Mouse (Mus musculus) gastrocnemius, adult 2 months (tissue): ENCODE measurements around the gene Zbtb7b. TPM values are rescaled to one million over a fixed set of nuclear protein-coding genes. Genes with fewer than 3 reads are reported as not detected.

Experiments used
- DNase-seq: peaks from one replicate; pipeline ENCODE4 v3.0.0; 2022
- H3K27ac ChIP-seq: fragments of 200-600 bp; 2 replicates; pipeline ENCODE4 v1.8.1; 2022; ENCODE audit warnings: mild to moderate bottlenecking
- H3K4me3 ChIP-seq: fragments of 200-600 bp; 2 replicates; pipeline ENCODE4 v1.8.1; 2022; ENCODE audit warnings: mild to moderate bottlenecking, moderate library complexity
- CTCF ChIP-seq: fragments of 200-600 bp; IDR thresholded peaks from 2 replicates; pipeline ENCODE4 v1.8.1; 2022; ENCODE audit warnings: antibody characterized with exemption, mild to moderate bottlenecking, moderate library complexity
- intact Hi-C: fragments of 180-260 bp; cut with DNase I; formaldehyde crosslinking; loops from one replicate; pipeline ENCODE4 v1.15.1; 2025
- total RNA-seq, 2 experiments: library from RNA; stranded (reverse); gene quantifications; 2 replicates each; pipeline ENCODE4 v1.2.3; 2021

Gene Zbtb7b
- total RNA-seq, 2 experiments from 2014 or later, result 22.8 to 33.3 TPM

DNA sequence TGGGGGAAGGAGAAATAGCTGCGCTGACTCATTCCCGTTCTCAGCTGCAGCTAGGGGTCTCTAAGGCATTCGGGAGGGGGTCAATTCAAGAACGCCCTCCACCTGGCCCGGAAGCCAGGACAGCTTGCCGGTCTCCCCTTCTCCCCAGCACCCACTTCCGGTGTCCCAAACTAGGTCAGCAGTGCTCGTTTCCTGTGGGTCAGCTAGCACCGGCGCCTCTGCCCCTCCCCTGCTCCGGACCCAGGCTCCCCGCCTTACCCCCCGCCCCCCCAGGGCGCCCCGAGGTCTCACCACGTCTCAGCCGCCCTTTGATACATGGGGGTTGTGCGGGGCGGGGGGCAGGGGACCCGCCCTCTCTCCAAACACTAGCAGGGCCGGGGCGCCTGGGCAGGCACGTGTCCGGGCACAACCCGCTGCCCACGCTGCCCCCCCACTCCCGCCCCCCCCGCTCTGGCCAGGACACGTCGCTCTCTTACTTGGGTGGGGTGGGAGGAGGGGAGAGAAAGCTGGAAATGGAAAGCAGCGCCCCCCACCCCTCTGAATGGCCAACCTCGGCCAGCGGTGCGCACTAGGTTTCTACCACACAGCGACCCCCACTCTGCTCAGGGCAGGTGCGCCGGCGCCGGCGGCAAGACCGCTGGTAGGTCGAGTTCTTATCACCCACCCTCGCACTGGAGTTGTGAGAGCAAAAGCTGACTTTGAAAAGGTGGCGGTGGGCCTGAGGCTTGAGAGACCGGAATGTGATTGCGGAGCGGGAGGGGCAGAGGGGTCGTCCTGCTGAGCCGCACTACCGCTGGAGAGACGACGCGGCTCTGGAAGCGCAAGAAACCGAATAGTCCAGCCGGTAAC lies 2.7 kb downstream of the Zbtb7b start:
- peak overlapping the region; percentile 82 for H3K4me3 ChIP-seq
- DNase-seq, result peak; percentile 89
- 0 out of 2 replicates have a peak, but pooled peaks have one; percentile 1 for TF ChIP-seq CTCF
- H3K27ac ChIP-seq, result peak overlapping the region; percentile 95
- intact Hi-C loops, result no loop called here

DNA sequence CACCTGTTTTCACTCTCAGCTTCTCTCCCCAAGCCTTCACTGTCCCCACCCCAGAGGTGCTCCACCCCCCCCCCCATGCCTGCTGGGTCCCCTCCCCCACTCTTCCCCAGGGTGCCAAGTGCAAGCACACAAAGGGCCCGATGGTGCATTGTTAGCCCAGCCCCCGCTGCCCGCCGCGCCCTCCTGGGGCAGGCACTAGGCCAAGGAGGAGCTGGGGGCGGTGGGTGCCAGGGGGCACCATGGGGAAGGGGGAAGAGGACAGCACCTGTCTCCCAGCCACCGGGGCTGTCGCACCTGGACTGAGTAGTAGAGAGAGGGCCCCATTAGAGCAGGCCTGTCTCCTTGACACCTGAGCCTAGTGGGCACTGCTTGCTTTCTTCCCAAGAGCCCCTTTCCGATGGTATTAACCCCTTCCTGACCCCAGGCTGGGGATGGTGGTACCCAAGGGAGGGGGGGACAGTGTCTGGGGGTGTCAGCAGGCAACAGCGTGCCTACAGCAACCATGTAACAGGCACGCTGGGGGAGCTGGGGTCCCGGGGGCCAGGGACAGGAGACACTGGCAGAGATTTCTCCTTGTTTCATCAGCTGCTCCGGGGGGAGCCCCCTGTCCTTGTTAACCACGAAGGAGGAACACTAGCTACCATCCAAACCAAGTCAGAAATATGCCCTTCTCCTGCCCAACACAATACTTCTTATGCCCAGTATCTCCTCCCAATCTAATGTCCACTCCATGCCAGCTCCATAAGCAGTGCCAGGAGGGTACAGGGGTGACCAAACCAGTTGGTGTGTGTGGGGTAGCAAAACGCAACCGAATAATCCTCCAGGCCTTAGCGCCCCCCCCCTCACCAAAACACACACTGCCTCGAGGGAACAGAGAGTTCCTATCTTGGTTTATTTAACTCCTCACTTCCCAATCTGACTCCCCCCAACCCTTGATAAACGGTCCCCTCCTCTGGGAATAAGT lies 3.6 kb downstream of the Zbtb7b start:
- peak; percentile 59 for DNase-seq
- intact Hi-C loops, result no loop called here
- no peak for TF ChIP-seq CTCF
- Histone ChIP-seq H3K4me3 (peak overlapping the region; percentile 82), H3K27ac (peak overlapping the region; percentile 95)

DNA sequence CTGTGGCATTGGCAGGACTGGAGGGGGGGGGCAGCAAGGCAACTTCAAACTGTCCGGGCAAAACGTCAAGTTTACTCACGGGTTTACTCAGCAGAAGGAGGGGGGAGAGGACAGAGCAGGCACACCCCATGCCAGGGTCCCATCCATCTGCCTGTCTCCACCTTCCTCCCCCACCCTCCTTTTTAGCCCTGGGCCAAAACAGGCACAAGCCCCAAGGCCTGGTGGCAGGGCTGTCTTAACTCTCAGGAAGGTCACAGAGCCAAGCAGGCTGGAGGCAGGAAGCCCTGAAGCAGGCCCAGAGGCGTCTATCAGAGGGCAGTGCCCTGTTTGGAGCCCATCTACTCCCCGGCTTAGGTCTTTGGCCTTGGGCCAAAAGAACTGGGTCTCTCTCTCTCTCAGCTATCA lies 4.5 kb downstream of the Zbtb7b start:
- intact Hi-C loops, result no loop called here
- Histone ChIP-seq H3K4me3 (peak overlapping the region; percentile 82), H3K27ac (peak overlapping the region; percentile 95)
- DNase-seq, result peak; percentile 78
- TF ChIP-seq CTCF, result no peak

DNA sequence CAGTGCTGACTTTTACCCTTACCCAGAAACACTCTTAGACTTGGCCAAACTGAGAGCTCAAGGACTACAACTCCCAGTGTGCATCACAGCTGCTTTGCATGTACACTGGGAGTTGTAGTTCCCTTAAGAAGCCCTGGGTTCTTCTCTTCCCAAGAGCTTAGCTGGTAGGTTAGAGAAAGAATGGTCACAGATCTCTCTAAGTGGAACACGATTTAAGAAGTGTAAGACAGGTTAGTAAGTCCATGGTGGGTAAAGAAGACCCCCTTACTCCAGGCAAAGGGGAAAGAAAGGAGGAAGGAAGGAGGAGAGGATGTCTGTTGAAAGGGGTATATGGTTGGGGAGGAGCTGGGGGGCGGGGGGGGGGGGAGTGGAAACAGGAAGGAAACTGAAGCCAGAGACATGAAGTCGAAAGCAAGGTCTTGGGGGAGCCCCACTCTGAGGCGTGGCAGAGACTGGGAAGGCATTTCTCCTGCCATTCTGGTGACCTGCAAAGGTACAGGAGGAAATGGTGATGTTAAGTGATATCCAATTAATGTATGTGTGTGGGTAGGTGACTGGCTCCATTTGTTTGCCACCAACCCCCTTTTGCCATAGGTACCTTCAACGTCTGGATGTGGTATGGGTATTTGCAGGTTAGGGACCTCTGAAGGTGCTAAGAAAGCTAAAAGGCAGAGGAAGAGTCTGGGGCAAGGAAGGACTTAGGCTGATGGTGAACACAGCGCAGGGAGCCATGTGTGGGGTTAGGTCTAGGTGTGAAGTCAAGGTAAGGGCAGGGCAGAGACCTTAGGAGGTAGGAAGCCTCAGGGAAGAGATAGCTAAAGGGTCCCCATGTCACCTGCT lies 5.5 kb downstream of the Zbtb7b start:
- Histone ChIP-seq H3K4me3 (peak overlapping the region; percentile 82), H3K27ac (peak overlapping the region; percentile 95)
- no peak for DNase-seq
- intact Hi-C loops, result no loop called here
- no peak for TF ChIP-seq CTCF

DNA sequence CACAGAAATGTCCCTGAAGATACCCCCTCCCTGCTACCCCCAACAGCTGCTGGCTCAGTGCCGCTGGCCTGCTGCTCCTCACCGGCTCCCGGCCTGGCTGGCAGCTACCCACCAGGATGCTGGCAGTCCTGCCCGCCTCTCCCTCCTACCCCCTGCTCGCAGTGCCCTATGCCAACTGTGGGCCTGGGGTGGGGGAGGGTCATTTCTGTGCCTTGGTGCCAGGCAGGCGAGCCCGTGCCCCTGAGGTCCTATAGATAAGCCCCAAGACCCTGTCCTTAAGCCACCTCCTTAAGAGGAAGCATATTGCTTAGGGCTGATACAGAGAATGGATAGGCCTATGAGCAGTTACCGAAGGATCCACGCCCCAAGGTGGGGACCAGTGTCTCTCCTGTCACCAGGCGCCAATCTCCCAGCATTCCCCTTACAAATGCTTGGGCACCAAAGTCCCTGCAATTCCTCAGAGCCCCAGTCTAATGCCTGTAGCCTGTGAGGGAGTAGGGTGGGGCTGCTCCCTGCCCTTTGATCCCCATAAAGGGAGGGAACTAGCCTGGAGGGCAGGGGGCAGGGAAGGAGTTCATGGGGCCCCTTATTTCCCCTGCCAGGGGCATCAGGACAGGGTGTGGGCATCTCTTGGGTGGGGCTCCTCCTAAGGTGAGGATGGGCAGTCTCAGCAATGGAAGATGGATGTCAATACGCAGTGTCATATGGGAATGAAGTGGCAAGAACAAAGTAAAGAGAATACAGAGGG lies 6.3 kb downstream of the Zbtb7b start:
- no peak for TF ChIP-seq CTCF
- intact Hi-C loops, result no loop called here
- Histone ChIP-seq H3K4me3 (peak overlapping the region; percentile 70), H3K27ac (peak overlapping the region; percentile 95)
- DNase-seq, result peak; percentile 94

DNA sequence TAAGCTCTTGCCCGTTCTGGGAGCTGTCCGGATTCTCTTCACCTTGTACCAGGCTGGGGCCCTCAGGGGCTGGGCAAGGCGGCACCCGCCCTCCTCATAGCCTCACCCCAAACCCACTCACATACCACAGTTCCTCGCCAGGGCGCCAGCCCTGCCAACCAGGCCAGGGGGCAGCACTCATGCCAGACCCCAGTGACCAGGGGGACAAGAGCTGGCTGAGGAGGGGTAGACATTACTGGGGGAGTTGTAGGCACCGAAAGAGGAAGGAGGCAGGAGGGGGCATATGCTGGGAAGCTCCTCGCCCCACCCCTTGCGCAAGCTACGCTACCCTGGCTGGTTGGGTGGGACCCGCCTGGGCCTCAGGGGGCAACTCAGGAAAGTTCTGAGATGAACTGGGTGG lies 6.9 kb downstream of the Zbtb7b start:
- no peak for TF ChIP-seq CTCF
- intact Hi-C loops, result no loop called here
- Histone ChIP-seq H3K27ac (peak overlapping the region; percentile 95), H3K4me3 (peak overlapping the region; percentile 70)
- DNase-seq, result peak; percentile 76

DNA sequence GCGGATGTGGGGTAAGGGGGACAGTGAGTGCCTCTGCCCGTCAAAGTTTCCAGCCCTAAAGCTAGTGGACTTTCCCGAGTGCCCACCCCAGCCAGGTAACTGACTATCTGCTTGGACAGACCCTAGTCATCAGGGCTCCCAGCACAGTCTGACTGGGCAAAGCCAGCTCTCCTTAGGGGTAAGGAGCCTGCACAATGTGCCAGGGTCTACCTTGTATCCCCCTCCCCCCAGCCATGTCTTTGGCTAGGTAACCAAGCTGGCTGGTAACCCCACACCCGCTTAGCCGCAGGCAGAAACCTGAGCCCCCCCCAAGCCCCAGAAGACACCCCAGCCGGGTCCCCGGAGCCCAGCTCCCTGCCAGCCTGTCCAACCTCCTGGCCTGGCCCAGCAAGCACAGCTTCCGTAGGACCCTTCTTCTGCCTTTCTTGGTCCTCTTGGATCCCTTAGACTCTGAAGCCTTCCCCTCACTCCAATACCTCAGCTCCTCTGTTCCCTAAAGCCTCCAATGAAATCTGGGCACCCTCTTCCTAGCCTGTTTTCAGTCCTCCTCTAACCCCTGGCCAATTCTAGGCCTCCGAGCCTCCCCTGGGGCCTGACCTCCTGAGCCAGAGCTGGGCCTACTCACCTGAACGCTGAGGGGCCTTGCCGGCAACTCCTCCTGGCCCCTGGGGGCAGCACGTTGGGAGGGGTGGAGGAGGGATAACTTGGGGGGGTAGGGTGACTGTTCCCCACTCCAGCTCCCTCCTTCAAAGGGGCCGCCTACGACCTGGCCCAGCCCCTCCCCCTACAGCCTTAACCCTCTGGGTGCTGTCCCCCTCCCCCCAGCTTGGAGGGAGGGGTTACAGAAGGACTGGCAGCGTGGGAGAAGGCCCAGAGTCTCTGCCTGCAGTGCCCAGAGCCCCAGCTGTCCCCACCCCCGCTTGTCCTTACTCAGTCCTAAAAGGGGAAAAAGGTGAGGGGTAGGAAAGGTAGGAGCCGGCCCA lies 7.8 kb downstream of the Zbtb7b start:
- Histone ChIP-seq H3K27ac (peak overlapping the region; percentile 95), H3K4me3 (peak overlapping the region; percentile 70)
- intact Hi-C loops, result no loop called here
- peak; percentile 83 for DNase-seq
- no peak for TF ChIP-seq CTCF

DNA sequence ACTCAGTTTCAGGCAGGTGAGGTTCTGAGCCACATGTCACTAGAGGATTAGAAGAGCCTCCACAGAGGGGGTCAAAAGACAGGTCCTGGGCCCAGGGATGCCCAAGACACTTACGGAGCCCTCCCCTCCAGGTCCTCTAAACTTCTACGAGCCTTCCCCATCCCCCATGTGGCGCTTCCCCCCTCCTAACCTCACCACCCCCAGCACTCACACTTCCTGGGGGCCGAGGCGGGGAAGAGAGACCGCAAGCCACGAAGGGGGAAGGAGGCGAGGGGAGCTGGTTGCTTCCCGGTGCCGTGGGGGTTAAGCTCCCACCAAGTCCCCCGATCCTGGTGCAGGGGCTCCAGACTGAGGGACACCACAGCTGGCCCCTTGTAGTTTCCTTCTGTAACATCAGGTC lies 9.1 kb downstream of the Zbtb7b start:
- intact Hi-C loops, result no loop called here
- TF ChIP-seq CTCF, result no peak
- Histone ChIP-seq H3K4me3 (peak overlapping the region; percentile 70), H3K27ac (peak overlapping the region; percentile 95)
- DNase-seq, result no peak

DNA sequence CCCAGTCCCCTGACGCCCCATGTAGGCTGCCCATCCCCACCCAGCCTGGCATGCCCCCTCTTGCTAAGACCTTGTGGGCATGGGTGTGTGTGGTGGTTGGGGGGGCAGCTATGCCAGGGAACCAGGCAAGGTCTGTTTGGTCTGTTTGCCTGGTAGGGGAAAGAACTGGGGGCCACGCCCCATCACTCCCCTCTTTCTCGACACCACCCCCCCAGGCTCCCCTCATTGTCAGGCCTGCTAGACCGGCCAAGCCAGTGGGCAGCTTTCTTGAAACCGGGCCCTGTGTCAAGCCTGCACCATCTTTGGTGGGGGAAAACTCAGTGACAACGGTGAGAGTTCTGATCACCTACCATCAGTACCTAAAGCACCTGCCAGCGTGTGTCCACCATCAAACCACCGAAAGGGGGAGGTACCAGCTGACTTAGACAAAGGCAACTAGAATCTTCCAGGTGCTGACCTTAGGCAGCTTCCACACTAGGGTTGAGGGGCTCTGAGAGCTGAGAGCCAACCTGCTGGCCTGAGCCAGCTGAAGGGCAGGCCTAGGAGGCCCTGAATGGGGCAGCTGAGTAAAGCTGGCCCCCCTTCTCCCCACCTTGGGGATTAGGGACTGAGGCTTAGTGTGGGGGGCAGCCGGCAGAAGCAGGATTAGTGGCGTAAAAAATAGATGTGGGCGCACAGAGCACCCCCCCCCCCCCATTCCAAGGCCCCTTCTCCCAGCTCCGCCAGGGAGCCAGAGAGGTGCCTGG lies 10.1 kb downstream of the Zbtb7b start:
- DNase-seq, result peak; percentile 16
- intact Hi-C loops, result no loop called here
- Histone ChIP-seq H3K4me3 (no peak overlapping the region), H3K27ac (peak overlapping the region; percentile 95)
- no peak for TF ChIP-seq CTCF
